Mouse (Mus musculus): ENCODE measurements around the gene Abhd18. TPM values are rescaled to one million over a fixed set of nuclear protein-coding genes. Genes with fewer than 3 reads are reported as not detected.
"Not testable (repeated sequence)": the region's sequence is repeated elsewhere in the genome, so short reads cannot be mapped to it uniquely, and the experiment has no call there.

The Abhd18 gene
- polyA plus RNA-seq, 1 experiment from 2014 or later: 8.1 TPM

DNA sequence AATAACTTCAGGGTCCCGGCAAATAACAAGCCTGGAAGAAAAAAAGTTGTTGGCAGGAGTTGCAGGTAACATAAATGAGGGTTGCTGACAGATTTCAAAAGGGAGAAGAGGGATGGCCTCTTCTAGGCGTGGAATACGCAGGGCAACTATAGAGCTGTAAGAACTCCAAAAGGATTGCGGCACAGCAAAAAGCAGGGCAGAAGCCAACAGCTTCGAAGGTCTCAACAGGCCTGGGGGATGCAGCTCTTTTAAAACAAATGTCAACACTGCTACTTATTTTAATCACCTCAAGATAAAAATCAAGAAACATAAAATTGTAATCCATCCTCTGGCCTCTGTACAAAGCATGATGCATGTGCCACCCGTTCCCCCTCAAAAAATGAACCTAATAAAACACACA lies 1.2 kb upstream of the Abhd18 start:
- H3K27ac ChIP-seq (ENCODE audit: low read depth, low read length); ATAC-seq (replicated peaks; ENCODE audit: low FRiP score): not testable (repeated sequence)
- H3K9ac ChIP-seq (ENCODE audit: low read depth, low read length): peak overlapping the region; percentile 46; the same call in 1 of the 2 replicates

DNA sequence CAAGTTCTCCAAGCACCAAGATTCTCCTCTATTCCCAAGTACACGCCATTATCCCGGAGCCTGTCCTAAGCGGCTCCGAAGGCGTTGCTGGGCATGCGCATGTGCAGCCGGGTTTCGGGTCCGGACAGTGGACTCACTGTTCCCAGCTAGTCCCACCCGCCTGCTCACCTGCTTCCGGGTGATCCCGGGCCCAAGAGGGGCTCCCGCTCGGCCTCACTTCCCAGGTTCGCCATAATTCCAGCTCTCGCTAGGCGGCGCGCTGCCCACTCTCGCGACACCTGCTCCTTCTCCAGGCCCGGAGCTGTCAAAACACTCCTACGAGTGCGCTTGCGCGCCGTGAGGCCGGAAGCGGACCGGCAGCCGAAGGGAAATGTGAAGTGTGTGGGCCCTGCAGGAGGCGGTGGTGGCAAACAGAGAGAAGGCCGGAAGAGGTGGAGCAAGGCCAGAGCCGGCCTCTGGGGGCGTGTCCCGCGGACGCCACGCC lies 255 bp upstream of the Abhd18 start, which contains the start of gene Mfsd8:
Gene Mfsd8, minus strand, starts transcription at position 414 of the 484 bp plus-strand sequence.
- peak within 1 kb of the TSS; percentile 68 for H3K4me2 ChIP-seq
- peak within 1 kb of the TSS; percentile 75 for H3K9ac ChIP-seq (ENCODE audit: low read depth, low read length)
- ATAC-seq (replicated peaks; ENCODE audit: low FRiP score): peak; percentile 98
- H3K27ac ChIP-seq (ENCODE audit: low read depth, low read length): peak within 1 kb of the TSS; percentile 52
- not testable (repeated sequence) for H3K9me3 ChIP-seq (ENCODE audit: control insufficient read depth, low read length); H3K36me3 ChIP-seq (ENCODE audit: control insufficient read depth, insufficient read depth, low read length); H3K27me3 ChIP-seq (replicated peaks; ENCODE audit: control insufficient read depth, insufficient read depth, low read length); H3K4me1 ChIP-seq (replicated peaks; ENCODE audit: control insufficient read depth, insufficient read depth, low read length)
- peak; percentile 93 for DNase-seq (ENCODE audit: low spot score)
- peak within 1 kb of the TSS; percentile 56 for H3K4me3 ChIP-seq (ENCODE audit: low read depth, low read length)
- under 1% methylated on average over 38 of the region's 39 CpGs for WGBS

More for the DNA sequence above, 1.2 kb upstream of the Abhd18 start:
- not testable (repeated sequence) for H3K4me1 ChIP-seq (replicated peaks; ENCODE audit: control insufficient read depth, insufficient read depth, low read length); H3K27me3 ChIP-seq (replicated peaks; ENCODE audit: control insufficient read depth, insufficient read depth, low read length); H3K36me3 ChIP-seq (ENCODE audit: control insufficient read depth, insufficient read depth, low read length); H3K9me3 ChIP-seq (ENCODE audit: control insufficient read depth, low read length); DNase-seq (ENCODE audit: low spot score)
- peak overlapping the region; percentile 68 for H3K4me2 ChIP-seq
- peak overlapping the region; percentile 56 for H3K4me3 ChIP-seq (ENCODE audit: low read depth, low read length)
- WGBS: 88% methylated on average over 5 of the region's 6 CpGs

DNA sequence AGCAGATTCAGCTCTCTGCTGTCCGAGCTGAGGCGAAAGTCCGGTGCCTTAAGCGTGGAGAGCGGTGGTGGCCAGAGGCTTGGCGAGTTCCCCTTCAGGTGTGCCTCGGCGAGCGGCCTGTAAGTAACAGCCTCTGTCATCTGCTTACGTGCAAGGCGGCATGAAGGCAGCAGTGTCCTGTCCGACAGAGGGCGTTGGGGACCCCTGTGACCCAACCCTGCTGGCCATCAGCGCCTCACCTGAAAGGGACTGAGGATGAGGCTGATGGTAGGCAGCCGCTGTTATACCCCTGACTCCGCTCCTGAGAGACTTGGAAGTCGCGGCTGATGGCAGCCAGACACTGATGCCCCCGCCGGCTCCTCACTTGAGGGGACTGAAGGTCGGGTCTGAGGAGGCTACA lies 248 bp downstream of the Abhd18 start:
- peak; percentile 68 for DNase-seq (ENCODE audit: low spot score)
- H3K9me3 ChIP-seq (ENCODE audit: control insufficient read depth, low read length); H3K4me1 ChIP-seq (replicated peaks; ENCODE audit: control insufficient read depth, insufficient read depth, low read length); H3K27ac ChIP-seq (ENCODE audit: low read depth, low read length); H3K27me3 ChIP-seq (replicated peaks; ENCODE audit: control insufficient read depth, insufficient read depth, low read length); H3K36me3 ChIP-seq (ENCODE audit: control insufficient read depth, insufficient read depth, low read length): not testable (repeated sequence)
- 3% methylated on average over 16 of the region's 21 CpGs for WGBS
- H3K9ac ChIP-seq (ENCODE audit: low read depth, low read length): peak overlapping the region; percentile 57
- H3K4me2 ChIP-seq: peak overlapping the region; percentile 62
- ATAC-seq (replicated peaks; ENCODE audit: low FRiP score): peak; percentile 69
- H3K4me3 ChIP-seq (ENCODE audit: low read depth, low read length): peak overlapping the region; percentile 56

DNA sequence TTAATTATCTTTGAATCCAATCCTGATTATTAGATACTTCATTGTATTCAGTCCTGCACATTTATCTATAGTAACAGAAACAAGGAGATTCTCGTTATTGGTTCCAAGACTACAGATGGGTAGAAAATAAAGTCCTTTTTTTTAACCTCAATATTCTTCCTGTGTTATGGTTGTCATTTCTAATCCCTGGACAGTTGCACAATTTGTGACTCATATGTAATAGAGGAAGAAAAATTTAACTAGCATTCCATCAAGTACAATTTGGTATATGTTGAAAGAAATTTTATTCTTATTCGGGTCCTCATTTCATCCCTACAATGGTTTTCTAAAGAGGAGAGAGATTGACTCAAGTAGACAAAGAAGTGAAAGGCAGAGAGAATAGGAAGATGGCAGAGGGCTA lies 1.2 kb downstream of the Abhd18 start:
- H3K4me1 ChIP-seq (replicated peaks; ENCODE audit: control insufficient read depth, insufficient read depth, low read length); H3K27ac ChIP-seq (ENCODE audit: low read depth, low read length); H3K9ac ChIP-seq (ENCODE audit: low read depth, low read length); H3K9me3 ChIP-seq (ENCODE audit: control insufficient read depth, low read length); H3K36me3 ChIP-seq (ENCODE audit: control insufficient read depth, insufficient read depth, low read length); H3K4me3 ChIP-seq (ENCODE audit: low read depth, low read length); ATAC-seq (replicated peaks; ENCODE audit: low FRiP score); DNase-seq (ENCODE audit: low spot score); H3K27me3 ChIP-seq (replicated peaks; ENCODE audit: control insufficient read depth, insufficient read depth, low read length): not testable (repeated sequence)
- peak overlapping the region; percentile 62 for H3K4me2 ChIP-seq
- WGBS: 84% methylated on average over 2 of the region's 2 CpGs

DNA sequence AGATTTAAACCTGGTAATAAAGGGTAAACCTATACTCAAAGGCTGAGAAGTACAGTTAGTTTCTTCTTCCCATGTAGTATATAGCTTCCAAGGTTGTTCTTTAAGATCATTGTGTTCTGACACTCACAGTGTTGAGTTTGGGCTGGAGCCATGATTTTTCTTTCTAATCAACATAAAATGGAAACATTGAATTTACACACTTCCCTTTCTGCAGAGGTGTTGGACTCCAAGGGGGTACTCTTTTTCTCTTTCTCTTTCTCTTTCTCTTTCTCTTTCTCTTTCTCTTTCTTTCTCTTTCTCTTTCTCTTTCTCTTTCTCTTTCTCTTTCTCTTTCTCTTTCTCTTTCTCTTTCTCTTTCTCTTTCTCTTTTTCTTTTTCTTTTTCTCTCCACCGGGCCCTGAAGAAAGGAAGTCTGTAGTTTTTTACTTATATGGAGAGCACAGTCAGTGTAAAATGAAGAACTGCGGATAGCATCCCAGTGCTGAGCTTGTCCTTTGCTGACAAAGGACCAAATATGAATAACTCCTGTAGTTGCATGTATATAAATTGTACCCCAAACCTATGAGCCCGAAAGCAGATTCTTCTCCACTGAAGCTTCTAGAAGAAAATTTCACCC lies 6.5 kb downstream of the Abhd18 start:
- 86% methylated on average over 3 of the region's 3 CpGs for WGBS
- H3K4me1 ChIP-seq (replicated peaks; ENCODE audit: control insufficient read depth, insufficient read depth, low read length); H3K27ac ChIP-seq (ENCODE audit: low read depth, low read length): not testable (repeated sequence)

DNA sequence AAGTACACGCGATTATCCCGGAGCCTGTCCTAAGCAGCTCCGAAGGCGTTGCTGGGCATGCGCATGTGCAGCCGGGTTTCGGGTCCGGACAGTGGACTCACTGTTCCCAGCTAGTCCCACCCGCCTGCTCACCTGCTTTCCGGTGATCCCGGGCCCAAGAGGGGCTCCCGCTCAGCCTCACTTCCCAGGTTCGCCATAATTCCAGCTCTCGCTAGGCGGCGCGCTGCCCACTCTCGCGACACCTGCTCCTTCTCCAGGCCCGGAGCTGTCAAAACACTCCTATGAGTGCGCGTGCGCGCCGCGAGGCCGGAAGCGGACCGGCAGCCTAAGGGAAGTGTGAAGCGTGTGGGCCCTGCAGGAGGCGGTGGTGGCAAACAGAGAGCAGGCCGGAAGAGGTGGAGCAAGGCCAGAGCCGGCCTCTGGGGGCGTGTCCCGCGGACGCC lies 47.1 kb downstream of the Abhd18 start:
- H3K27ac ChIP-seq (ENCODE audit: low read depth, low read length); H3K9me3 ChIP-seq (ENCODE audit: control insufficient read depth, low read length); H3K4me1 ChIP-seq (replicated peaks; ENCODE audit: control insufficient read depth, insufficient read depth, low read length); H3K36me3 ChIP-seq (ENCODE audit: control insufficient read depth, insufficient read depth, low read length); H3K27me3 ChIP-seq (replicated peaks; ENCODE audit: control insufficient read depth, insufficient read depth, low read length): not testable (repeated sequence)
- Histone ChIP-seq H3K4me2 (peak overlapping the region; percentile 65), H3K4me3 (ENCODE audit: low read depth, low read length) (peak overlapping the region; percentile 68), H3K9ac (ENCODE audit: low read depth, low read length) (peak overlapping the region; percentile 72)
- WGBS: under 1% methylated on average over 34 of the region's 38 CpGs
- DNase-seq (ENCODE audit: low spot score): peak; percentile 97
- peak; percentile 99 for ATAC-seq (replicated peaks; ENCODE audit: low FRiP score)

More for the DNA sequence above, 6.5 kb downstream of the Abhd18 start:
- H3K9ac ChIP-seq (ENCODE audit: low read depth, low read length); H3K4me2 ChIP-seq; H3K4me3 ChIP-seq (ENCODE audit: low read depth, low read length); H3K36me3 ChIP-seq (ENCODE audit: control insufficient read depth, insufficient read depth, low read length); DNase-seq (ENCODE audit: low spot score); ATAC-seq (replicated peaks; ENCODE audit: low FRiP score); H3K9me3 ChIP-seq (ENCODE audit: control insufficient read depth, low read length); H3K27me3 ChIP-seq (replicated peaks; ENCODE audit: control insufficient read depth, insufficient read depth, low read length): not testable (repeated sequence)

DNA sequence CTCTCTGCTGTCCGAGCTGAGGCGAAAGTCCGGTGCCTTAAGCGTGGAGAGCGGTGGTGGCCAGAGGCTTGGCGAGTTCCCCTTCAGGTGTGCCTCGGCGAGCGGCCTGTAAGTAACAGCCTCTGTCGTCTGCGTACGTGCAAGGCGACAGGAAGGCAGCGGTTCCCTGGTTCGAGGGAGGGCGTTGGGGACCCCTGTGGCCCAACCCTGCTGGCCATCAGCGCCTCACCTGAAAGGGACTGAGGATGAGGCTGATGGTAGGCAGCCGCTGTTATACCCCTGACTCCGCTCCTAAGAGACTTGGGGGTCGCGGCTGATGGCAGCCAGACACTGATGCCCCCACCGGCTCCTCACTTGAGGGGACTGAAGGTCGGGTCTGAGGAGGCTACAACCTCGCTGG lies 47.6 kb downstream of the Abhd18 start:
- H3K27ac ChIP-seq (ENCODE audit: low read depth, low read length); H3K9me3 ChIP-seq (ENCODE audit: control insufficient read depth, low read length); ATAC-seq (replicated peaks; ENCODE audit: low FRiP score); H3K36me3 ChIP-seq (ENCODE audit: control insufficient read depth, insufficient read depth, low read length); H3K4me1 ChIP-seq (replicated peaks; ENCODE audit: control insufficient read depth, insufficient read depth, low read length); H3K27me3 ChIP-seq (replicated peaks; ENCODE audit: control insufficient read depth, insufficient read depth, low read length): not testable (repeated sequence)
- WGBS: 2% methylated on average over 20 of the region's 24 CpGs
- peak overlapping the region; percentile 68 for H3K4me3 ChIP-seq (ENCODE audit: low read depth, low read length)
- peak overlapping the region; percentile 76 for H3K4me2 ChIP-seq
- peak; percentile 46 for DNase-seq (ENCODE audit: low spot score)
- H3K9ac ChIP-seq (ENCODE audit: low read depth, low read length): peak overlapping the region; percentile 75

DNA sequence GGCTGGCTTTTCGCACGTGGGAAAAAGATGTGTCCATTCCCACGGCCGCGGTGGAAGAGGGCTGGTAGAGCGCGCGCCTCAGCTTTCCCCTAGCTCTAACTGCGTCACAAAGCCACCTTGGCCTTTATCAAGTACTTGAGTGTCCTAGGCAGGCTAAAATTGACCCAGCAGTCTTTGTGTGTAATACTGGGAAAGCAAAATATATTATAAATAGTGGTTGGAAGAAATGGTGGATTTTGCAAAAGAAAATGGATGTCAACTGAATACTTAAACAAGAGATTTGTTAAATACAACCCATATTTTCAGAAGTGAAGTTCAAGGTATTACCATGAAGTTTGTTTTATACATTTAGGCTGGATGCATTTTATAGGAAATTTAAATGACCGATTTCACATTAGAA lies 55.7 kb downstream of the Abhd18 start, which contains the start of gene 1700034I23Rik:
Gene 1700034I23Rik, minus strand, starts transcription at position 101 of the 400 bp plus-strand sequence.
- not testable (repeated sequence) for H3K4me3 ChIP-seq (ENCODE audit: low read depth, low read length); ATAC-seq (replicated peaks; ENCODE audit: low FRiP score); H3K9ac ChIP-seq (ENCODE audit: low read depth, low read length); H3K4me2 ChIP-seq; H3K4me1 ChIP-seq (replicated peaks; ENCODE audit: control insufficient read depth, insufficient read depth, low read length); H3K27ac ChIP-seq (ENCODE audit: low read depth, low read length); H3K27me3 ChIP-seq (replicated peaks; ENCODE audit: control insufficient read depth, insufficient read depth, low read length); H3K9me3 ChIP-seq (ENCODE audit: control insufficient read depth, low read length); DNase-seq (ENCODE audit: low spot score); H3K36me3 ChIP-seq (ENCODE audit: control insufficient read depth, insufficient read depth, low read length)
- 92% methylated on average over 5 of the region's 10 CpGs for WGBS

DNA sequence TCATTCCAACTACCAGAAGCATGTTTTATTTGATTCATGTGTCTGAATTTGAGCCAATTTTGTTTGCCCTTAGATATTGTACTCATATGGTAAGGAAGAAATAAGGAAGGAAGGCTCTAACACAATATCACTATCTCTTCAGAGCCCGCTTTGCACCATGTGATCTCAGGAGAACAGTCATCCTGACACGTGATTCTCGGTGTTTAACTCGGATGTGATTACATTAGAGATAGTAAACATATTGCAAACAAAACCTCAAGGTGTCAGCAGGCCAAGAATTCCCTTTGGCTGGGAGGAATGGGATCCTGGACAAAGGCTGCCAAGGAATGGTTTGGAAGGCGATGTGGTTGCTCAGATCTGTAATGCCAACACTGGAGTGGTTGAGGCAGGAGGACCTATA lies 91.4 kb downstream of the Abhd18 start:
- peaks cover 7% of the 10 kb centered on the region; the same call in 1 of the 2 replicates for H3K36me3 ChIP-seq (ENCODE audit: control insufficient read depth, insufficient read depth, low read length)
- ATAC-seq (replicated peaks; ENCODE audit: low FRiP score) (no peak), DNase-seq (ENCODE audit: low spot score) (no peak)
- H3K4me1 ChIP-seq (replicated peaks; ENCODE audit: control insufficient read depth, insufficient read depth, low read length): no peaks in the 10 kb centered on the region
- H3K27ac ChIP-seq (ENCODE audit: low read depth, low read length): no peak overlapping the region
- H3K9ac ChIP-seq (ENCODE audit: low read depth, low read length): no peak overlapping the region
- WGBS: 77% methylated on average over 5 of the region's 5 CpGs
- H3K4me3 ChIP-seq (ENCODE audit: low read depth, low read length): no peak overlapping the region
- H3K9me3 ChIP-seq (ENCODE audit: control insufficient read depth, low read length): no peaks in the 10 kb centered on the region
- no peak overlapping the region for H3K4me2 ChIP-seq
- H3K27me3 ChIP-seq (replicated peaks; ENCODE audit: control insufficient read depth, insufficient read depth, low read length): no peaks in the 10 kb centered on the region

All from liver, embryonic 11.5 days (tissue).